Mouse (Mus musculus): ENCODE measurements at regions not wholly inside any gene's neighbourhood (a gene's known extent, or its start where the extent isn't known, plus 50 kb on each side); places are given as distances from the start of the nearest gene placed in this dataset.
"Not testable (repeated sequence)": the region's sequence is repeated elsewhere in the genome, so short reads cannot be mapped to it uniquely, and the experiment has no call there.

DNA sequence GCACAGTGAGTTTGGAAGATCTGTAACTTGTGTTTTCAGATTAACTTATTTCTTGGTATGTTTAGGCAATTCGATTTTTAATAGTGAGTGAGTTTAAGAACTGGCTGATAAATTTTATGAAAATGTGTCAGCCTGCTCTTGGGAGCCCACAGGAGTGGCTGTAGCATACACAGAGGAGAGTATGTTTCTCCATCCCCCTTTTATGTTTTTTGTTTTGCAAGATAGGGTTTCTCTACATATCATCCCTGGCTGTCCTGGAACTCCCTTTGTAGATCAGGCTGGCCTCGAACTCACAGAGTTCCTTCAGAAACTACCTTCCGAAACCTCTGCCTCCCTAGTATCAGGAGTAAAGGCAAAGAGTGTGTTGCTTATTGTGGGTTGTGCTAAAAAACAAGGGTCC lies 124.2 kb upstream of the Cpm start:
- no peak for TF ChIP-seq CTCF (IDR thresholded peaks at IDR 0.05)
- intact Hi-C loops (cut with DNase I), result no loop called here
- Histone ChIP-seq H3K4me3 (no peak overlapping the region), H3K27ac (no peak overlapping the region)
- no peak for DNase-seq

- Histone ChIP-seq H3K4me3 (no peak overlapping the region), H3K27ac (no peak overlapping the region)
- intact Hi-C loops (cut with DNase I), result no loop called here
- no peak for DNase-seq
- no peak for TF ChIP-seq CTCF (IDR thresholded peaks at IDR 0.05)
These were observed 124.6 kb upstream of the Cpsf6 start for GRCm38 (mm10) chr10:117504267-117504902.

- intact Hi-C loops (cut with DNase I), result no loop called here
These were observed 123.7 kb upstream of the Cpsf6 start for GRCm38 (mm10) chr10:117503222-117504184.

GRCm38 (mm10) chr10:117502731-117503130 lies 122.9 kb upstream of the Cpsf6 start:
- intact Hi-C loops (cut with DNase I), result no loop called here
- DNase-seq, result no peak
- Histone ChIP-seq H3K27ac (no peak overlapping the region), H3K4me3 (no peak overlapping the region)
- TF ChIP-seq CTCF (IDR thresholded peaks at IDR 0.05), result no peak

More at GRCm38 (mm10) chr10:117503222-117504184, 123.7 kb upstream of the Cpsf6 start:
- DNase-seq, result no peak
- TF ChIP-seq CTCF (IDR thresholded peaks at IDR 0.05), result no peak
- Histone ChIP-seq H3K27ac (no peak overlapping the region), H3K4me3 (no peak overlapping the region)

GRCm38 (mm10) chr10:117502135-117502534 lies 122.3 kb upstream of the Cpsf6 start:
- DNase-seq, result no peak
- intact Hi-C loops (cut with DNase I), result no loop called here
- no peak for TF ChIP-seq CTCF (IDR thresholded peaks at IDR 0.05)
- Histone ChIP-seq H3K4me3 (no peak overlapping the region), H3K27ac (no peak overlapping the region)

DNA sequence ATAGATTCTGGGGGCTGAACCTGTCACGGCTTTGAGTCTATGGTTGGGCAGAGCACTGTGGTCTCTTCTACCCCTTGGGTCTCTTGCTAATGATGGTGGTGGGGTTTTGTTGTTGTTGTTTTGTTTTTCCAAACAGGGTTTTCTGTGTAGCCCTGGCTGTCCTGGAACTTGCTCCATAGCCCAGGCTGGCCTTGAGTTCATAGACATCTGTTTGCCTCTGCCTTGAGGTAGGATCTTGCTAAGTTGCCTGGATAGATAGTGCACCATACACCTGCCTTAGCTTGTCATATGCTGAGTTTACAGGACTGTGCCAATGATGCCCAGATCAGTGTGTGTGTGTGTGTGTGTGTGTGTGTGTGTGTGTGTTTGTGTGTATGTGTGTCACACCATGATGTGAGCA lies 121.6 kb upstream of the Cpsf6 start:
- TF ChIP-seq CTCF (IDR thresholded peaks at IDR 0.05), result no peak
- intact Hi-C loops (cut with DNase I), result no loop called here
- no peak for DNase-seq
- Histone ChIP-seq H3K4me3 (no peak overlapping the region), H3K27ac (no peak overlapping the region)

DNA sequence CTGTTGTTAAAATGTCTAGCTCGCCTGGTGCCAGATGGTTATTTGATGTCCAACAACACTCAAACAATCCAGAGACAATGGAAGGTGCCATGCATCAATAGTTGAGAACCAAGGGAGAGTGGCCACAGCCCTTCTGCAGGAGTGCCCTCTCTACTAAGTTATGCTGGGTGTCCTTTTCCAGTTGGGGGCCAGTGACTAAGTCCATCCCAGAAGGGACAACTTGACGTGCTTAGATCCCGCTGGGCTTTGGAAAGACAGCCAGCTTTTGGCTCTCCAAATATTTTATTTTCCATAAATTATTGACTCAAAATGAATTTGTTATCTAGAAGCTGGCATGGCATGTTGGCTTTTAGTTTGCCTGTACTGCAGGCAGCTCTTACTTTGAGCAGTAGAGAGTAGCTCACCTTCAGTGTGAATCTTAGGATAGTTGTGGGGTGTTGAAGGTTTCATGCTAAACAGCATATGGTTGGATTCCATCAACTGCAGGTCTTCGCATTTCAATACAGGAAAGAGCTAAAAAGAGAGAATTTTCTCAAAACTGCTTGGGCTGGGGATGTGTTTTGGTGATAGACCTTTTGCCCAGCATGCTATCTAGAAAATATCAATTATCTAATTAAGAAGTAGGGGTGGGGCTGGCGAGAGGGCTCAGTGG lies 120.8 kb upstream of the Cpsf6 start:
- Histone ChIP-seq H3K27ac (no peak overlapping the region), H3K4me3 (no peak overlapping the region)
- intact Hi-C loops (cut with DNase I), result no loop called here
- no peak for TF ChIP-seq CTCF (IDR thresholded peaks at IDR 0.05)
- DNase-seq, result no peak

- DNase-seq, result no peak
- Histone ChIP-seq H3K4me3 (no peak overlapping the region), H3K27ac (no peak overlapping the region)
- no peak for TF ChIP-seq CTCF (IDR thresholded peaks at IDR 0.05)
- intact Hi-C loops (cut with DNase I), result no loop called here
These were observed 120.1 kb upstream of the Cpsf6 start for GRCm38 (mm10) chr10:117499864-117500453.

DNA sequence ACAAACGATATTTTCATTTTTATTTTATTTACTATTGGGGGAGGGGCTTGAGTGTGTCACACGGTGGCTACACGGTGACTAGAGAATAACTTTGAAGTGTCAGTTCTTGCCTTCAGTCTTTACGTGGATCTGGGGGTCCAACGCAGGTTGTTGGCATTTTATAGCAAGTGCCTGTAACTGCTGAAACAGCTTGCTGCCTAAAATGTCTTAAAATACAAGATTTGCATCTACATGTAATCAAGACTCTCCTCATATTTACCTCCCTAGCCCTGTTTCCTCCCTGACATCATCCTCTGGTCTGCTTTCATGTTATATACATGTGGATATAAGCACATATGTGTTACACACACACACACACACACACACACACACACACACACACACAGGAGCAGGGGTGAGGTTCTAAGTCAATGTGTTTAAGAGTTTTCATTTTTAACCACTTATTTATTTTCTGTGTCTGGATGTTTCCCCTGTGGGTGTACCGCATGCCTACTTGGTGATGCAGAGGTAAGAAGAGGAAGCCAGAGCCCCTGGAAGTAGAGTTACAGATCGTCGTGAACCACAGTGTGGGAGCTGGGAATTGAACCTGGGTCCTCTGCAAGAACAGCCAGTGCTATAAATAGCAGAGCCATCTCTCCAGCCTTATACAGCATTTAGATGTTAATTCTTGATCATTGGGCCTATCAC lies 119.5 kb upstream of the Cpsf6 start:
- H3K27ac ChIP-seq, result no peak overlapping the region
- no peak for DNase-seq

DNA sequence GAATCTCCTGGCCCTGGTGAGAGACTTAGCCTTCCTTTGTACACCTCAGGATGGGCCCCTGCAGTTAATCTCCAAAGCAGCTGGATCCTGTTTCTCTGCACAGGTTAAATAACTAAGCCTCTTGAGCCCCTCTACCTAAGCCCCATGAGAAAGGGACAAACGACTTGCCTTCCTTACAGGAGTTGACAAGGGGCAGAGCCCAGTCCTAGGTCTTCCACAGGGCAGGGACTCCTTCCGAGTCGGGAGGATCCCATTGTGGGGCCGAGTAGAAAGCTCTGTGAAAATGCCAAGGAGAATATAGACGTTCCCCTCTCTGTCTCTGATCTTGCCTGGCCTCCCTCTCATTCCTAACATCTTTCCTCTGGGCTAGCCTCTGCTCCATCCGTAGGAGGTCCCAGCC lies 118.7 kb upstream of the Cpsf6 start:
- Histone ChIP-seq H3K4me3 (no peak overlapping the region), H3K27ac (no peak overlapping the region)
- no peak for DNase-seq
- intact Hi-C loops (cut with DNase I), result no loop called here
- TF ChIP-seq CTCF (IDR thresholded peaks at IDR 0.05), result no peak

More for the DNA sequence above, 119.5 kb upstream of the Cpsf6 start:
- no peak overlapping the region for H3K4me3 ChIP-seq
- intact Hi-C loops (cut with DNase I), result no loop called here
- no peak for TF ChIP-seq CTCF (IDR thresholded peaks at IDR 0.05)

- Histone ChIP-seq H3K27ac (no peak overlapping the region), H3K4me3 (no peak overlapping the region)
- intact Hi-C loops (cut with DNase I), result no loop called here
- DNase-seq, result no peak
- no peak for TF ChIP-seq CTCF (IDR thresholded peaks at IDR 0.05)
These were observed 117.9 kb upstream of the Cpsf6 start for GRCm38 (mm10) chr10:117497565-117498256.

DNA sequence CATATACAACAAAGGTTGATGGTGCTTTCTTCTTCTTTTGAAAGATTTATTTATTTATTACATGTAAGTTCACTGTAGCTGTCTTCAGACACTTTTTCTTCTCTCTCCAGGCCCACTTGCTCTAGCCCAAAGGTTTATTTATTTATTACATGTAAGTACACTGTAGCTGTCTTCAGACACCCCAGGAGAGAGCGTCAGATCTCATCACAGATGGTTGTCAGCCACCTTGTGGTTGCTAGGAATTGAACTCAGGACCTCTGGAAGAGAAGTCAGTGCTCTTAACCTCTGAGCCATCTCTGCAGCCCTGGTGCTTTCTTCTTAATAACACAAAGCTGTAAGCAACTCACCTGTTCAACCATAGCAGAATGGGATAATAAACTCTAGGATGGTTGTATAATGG lies 117.3 kb upstream of the Cpsf6 start:
- intact Hi-C loops (cut with DNase I), result not testable (repeated sequence)

More for the DNA sequence above, 117.3 kb upstream of the Cpsf6 start:
- H3K4me3 ChIP-seq, DNase-seq, H3K27ac ChIP-seq: not testable (repeated sequence)

Measured in gastrocnemius, adult 2 months (tissue).